Mouse (Mus musculus) ES-E14 (cell line): ENCODE measurements around the gene Cyp2b10.

ENCODE experiments used
- CHD2 ChIP-seq: IDR thresholded peaks from 2 replicates; pipeline ENCODE4 v1.6.1; 2014; ENCODE audit warnings: mild to moderate bottlenecking, low read depth, low read length, inconsistent platforms
- HCFC1 ChIP-seq: IDR thresholded peaks from 2 replicates; pipeline ENCODE4 v1.6.1; 2012; ENCODE audit warnings: low read length, inconsistent platforms, borderline replicate concordance; ENCODE audit not compliant: insufficient read depth
- MAFK ChIP-seq: IDR thresholded peaks from 2 replicates; pipeline ENCODE4 v1.6.1; 2014; ENCODE audit warnings: mild to moderate bottlenecking, low read depth, low read length, inconsistent platforms; ENCODE audit not compliant: insufficient read depth
- ZC3H11A ChIP-seq: IDR thresholded peaks from 2 replicates; pipeline ENCODE4 v1.6.1; 2012; ENCODE audit warnings: low read depth, mild to moderate bottlenecking, inconsistent platforms, low read length, borderline replicate concordance

GRCm38 (mm10) chr7:25887758-25888157, 9.7 kb upstream of the Cyp2b10 start:
- TF ChIP-seq CHD2 (no peak), ZC3H11A (no peak), HCFC1 (no peak), MAFK (no peak)
